ENCODE assay signal across 8 mouse cellular contexts in the genomic region with DNA sequence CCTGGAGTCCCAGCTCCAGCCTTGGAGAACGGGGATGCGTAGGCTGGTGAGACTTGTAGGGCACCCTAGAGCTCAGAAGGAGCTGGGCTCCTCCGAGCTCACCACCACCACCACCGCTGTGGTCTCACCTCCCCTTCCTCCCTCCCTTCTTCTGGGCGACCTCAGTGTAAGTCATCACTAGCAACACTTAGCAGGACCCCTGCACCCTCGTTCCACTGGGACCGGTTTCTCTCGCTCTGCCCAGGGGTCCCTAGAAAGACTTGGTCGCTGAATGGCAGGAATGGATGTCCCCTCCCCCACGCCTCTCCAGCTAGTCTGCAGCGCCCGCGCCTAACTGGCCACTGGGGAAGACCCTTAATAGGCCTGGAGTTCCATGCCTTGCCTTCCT. TPM values are rescaled to one million over a fixed set of nuclear protein-coding genes. Genes with fewer than 3 reads are reported as not detected.
DNase-seq lines count a peak whose midpoint lies in the region; ATAC-seq and TF ChIP-seq lines count a peak whose summit lies in the region.

No protein-coding gene starts in this region.

- WGBS in forebrain, embryonic 12.5 days = under 1% methylated on average over 13 of the region's 13 CpGs
- under 1% methylated on average over 13 of the region's 13 CpGs for WGBS in midbrain, embryonic 10.5 days

- DNase-seq in frontal cortex, adult 2 months (ENCODE audit: extremely low spot score in 1 of 2, low spot score in 1 of 2) = no peak
- DNase-seq in ES-E14 (ENCODE audit: low read depth, low spot score) = no peak
- peak; percentile 77 for DNase-seq in midbrain, embryonic 10.5 days (ENCODE audit: low spot score)
- no peak for DNase-seq in urinary bladder, postnatal 10 days (ENCODE audit: low spot score)
- DNase-seq in urinary bladder, adult 18-20 months (ENCODE audit: low spot score in 2 of 2) = no peak

- H3K4me3 ChIP-seq in ES-E14 (ENCODE audit: insufficient read depth in 1 of 2, low read depth in 1 of 2, low read length in 2 of 2, poor library complexity in 1 of 2, severe bottlenecking in 1 of 2) = peak overlapping the region; percentile 53 to 60; a peak in 3 of 4 replicates
- H3K4me3 ChIP-seq in forebrain, embryonic 12.5 days (replicated peaks) = peak overlapping the region; percentile 72
- H3K4me3 ChIP-seq in midbrain, embryonic 10.5 days = peak overlapping the region; percentile 82

- H3K9me3 ChIP-seq in ES-E14 (ENCODE audit: control insufficient read depth, insufficient read depth, low read depth, low read length) = no peaks in the 10 kb centered on the region
- H3K9me3 ChIP-seq in forebrain, embryonic 12.5 days = no peaks in the 10 kb centered on the region
- H3K9me3 ChIP-seq in midbrain, embryonic 10.5 days (replicated peaks) = no peaks in the 10 kb centered on the region

- in situ Hi-C loops in ES-E14 (cut with MboI; ENCODE audit: low sequenced_read_pairs in 2 of 2, unreplicated experiment in 2 of 2) = no loop called here

- peak overlapping the region; percentile 95 for H3K4me2 ChIP-seq in forebrain, embryonic 12.5 days

- H3K27ac ChIP-seq in ES-E14 (ENCODE audit: insufficient read depth, low read depth, low read length, poor library complexity, severe bottlenecking) = no peak overlapping the region
- H3K27ac ChIP-seq in forebrain, embryonic 12.5 days = peak overlapping the region; percentile 92
- H3K27ac ChIP-seq in midbrain, embryonic 10.5 days (replicated peaks) = peak overlapping the region; percentile 94

- 0 out of 2 replicates have a peak overlapping the region, but pooled peaks have one; percentile 27 for H3K9ac ChIP-seq in ES-E14 (ENCODE audit: insufficient read depth, low read depth, low read length, poor library complexity, severe bottlenecking)
- H3K9ac ChIP-seq in forebrain, embryonic 12.5 days = peak overlapping the region; percentile 80

- H3K36me3 ChIP-seq in ES-E14 (ENCODE audit: control insufficient read depth, insufficient read depth, low read length, poor library complexity, severe bottlenecking) = no peaks in the 10 kb centered on the region
- no peaks in the 10 kb centered on the region for H3K36me3 ChIP-seq in forebrain, embryonic 12.5 days (replicated peaks)
- H3K36me3 ChIP-seq in midbrain, embryonic 10.5 days = no peaks in the 10 kb centered on the region

- peaks cover 0 to 5% of the 10 kb centered on the region in 2 experiments; a peak in 1 of 4 replicates for H3K4me1 ChIP-seq in ES-E14 (ENCODE audit: control insufficient read depth in 2 of 2, insufficient read depth in 2 of 2, low read length in 2 of 2, poor library complexity in 1 of 2)
- H3K4me1 ChIP-seq in forebrain, embryonic 12.5 days = peaks cover 66% of the 10 kb centered on the region
- peaks cover 62% of the 10 kb centered on the region for H3K4me1 ChIP-seq in midbrain, embryonic 10.5 days

- ATAC-seq in frontal cortex, adult (ENCODE audit: low TSS enrichment) = peak; percentile 15
- ATAC-seq in forebrain, embryonic 12.5 days (ENCODE audit: low FRiP score) = peak; percentile 60
- ATAC-seq in erythroblast, adult 5-6 weeks (replicated peaks; ENCODE audit: low FRiP score, poor library complexity, severe bottlenecking) = no peak

- peaks cover 72% of the 10 kb centered on the region for H3K27me3 ChIP-seq in forebrain, embryonic 12.5 days
- H3K27me3 ChIP-seq in midbrain, embryonic 10.5 days (ENCODE audit: low read depth, poor library complexity, severe bottlenecking) = peaks cover 94% of the 10 kb centered on the region

TF ChIP-seq in ES-E14, 5 proteins besides CTCF, POLR2A, EP300 and RAD21:
- no peak for TF ChIP-seq HCFC1 (IDR thresholded peaks at IDR 0.05; ENCODE audit: borderline replicate concordance, insufficient read depth, low read length)
TF ChIP-seq in ES-E14: peak in this region for 0.

RNA-seq across cellular contexts. Expression of gene Rbfox3, which starts 1.6 kb away (rescaled TPM):
- polyA plus RNA-seq in frontal cortex, adult 2 months (2012; rRNA removed) = 108 and 125 TPM in 2 replicates
- 0.45 and 0.69 TPM in 2 replicates for total RNA-seq in ES-E14 (2012; rRNA removed)
- 17.0 and 19.6 TPM in 2 replicates for polyA plus RNA-seq in forebrain, embryonic 12.5 days (2016; fragmentation: Nextera tagmentation; extraction: Ambion mirVana)
- 7.6 and 8.3 TPM in 2 replicates for polyA plus RNA-seq in midbrain, embryonic 10.5 days (2016; fragmentation: Nextera tagmentation; extraction: Ambion mirVana)
- not detected in 2 replicates for total RNA-seq in erythroblast, adult 5-6 weeks (2015; ENCODE audit: low replicate concordance)
- total RNA-seq in erythroblast, adult 5-6 weeks (2017; ENCODE audit: low replicate concordance) = not detected in 2 replicates
